Mouse (Mus musculus) bone marrow macrophage, adult 2 months (primary cell): ENCODE results near the gene Slc38a8.

Experiments used
- CTCF ChIP-seq: IDR thresholded peaks from 2 replicates; pipeline ENCODE4 v1.5.1; 2012; ENCODE audit warnings: low read depth, mild to moderate bottlenecking, low read length, moderate library complexity
- POLR2A ChIP-seq: IDR thresholded peaks from 2 replicates; pipeline ENCODE4 v1.6.1; 2012; ENCODE audit warnings: mild to moderate bottlenecking, low read depth, low read length, borderline replicate concordance

- no peak for TF ChIP-seq POLR2A
- TF ChIP-seq CTCF = no peak
Observed at GRCm38 (mm10) chr8:119442970-119443369, 58.5 kb downstream of the Slc38a8 start.
